Mouse (Mus musculus) ES-E14 (cell line): Measurements from ENCODE around the gene Polr2l.

Experiments
- CHD2 ChIP-seq: IDR thresholded peaks from 2 replicates; pipeline ENCODE4 v1.6.1; 2014; ENCODE audit warnings: mild to moderate bottlenecking, low read depth, low read length, inconsistent platforms
- HCFC1 ChIP-seq: IDR thresholded peaks from 2 replicates; pipeline ENCODE4 v1.6.1; 2012; ENCODE audit warnings: low read length, inconsistent platforms, borderline replicate concordance; ENCODE audit not compliant: insufficient read depth
- MAFK ChIP-seq: IDR thresholded peaks from 2 replicates; pipeline ENCODE4 v1.6.1; 2014; ENCODE audit warnings: mild to moderate bottlenecking, low read depth, low read length, inconsistent platforms; ENCODE audit not compliant: insufficient read depth
- ZC3H11A ChIP-seq: IDR thresholded peaks from 2 replicates; pipeline ENCODE4 v1.6.1; 2012; ENCODE audit warnings: low read depth, mild to moderate bottlenecking, inconsistent platforms, low read length, borderline replicate concordance
- ZNF384 ChIP-seq: IDR thresholded peaks from 2 replicates; pipeline ENCODE4 v1.6.1; 2012; ENCODE audit warnings: low read depth, low read length, inconsistent platforms

DNA sequence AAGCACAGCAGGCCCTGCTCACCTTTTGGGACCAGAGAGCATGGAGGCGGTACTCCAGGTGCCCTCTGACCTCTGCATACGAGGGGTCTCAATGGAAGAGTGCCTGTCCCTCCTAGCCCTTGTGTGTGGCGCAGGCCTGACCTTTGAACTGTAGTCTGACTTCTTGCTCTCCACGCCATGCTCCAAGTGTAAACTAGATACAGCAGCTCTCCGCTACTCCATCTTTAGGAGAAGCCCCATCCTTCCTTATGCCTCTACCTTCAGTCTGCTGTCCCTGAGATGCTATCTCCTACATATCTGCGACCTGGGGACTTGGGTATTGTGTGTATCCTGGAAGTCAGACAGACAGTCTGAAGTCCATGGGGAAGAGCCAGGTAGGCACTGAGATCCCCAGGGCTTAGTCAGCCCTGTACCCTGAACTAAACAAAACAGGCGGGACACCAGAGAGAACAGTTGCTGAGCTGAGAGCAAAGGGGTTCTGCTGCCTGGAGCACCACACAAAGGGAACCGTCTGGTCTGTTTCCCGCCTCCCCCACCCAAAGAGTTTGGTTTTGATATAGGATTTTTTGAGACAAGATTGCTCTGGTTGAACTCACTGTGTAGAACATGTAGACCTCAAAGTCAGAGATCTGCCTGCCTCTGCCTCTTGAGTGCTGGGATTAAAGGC lies 38.9 kb downstream of the Polr2l start:
- TF ChIP-seq HCFC1 (no peak), CHD2 (no peak), MAFK (no peak), ZC3H11A (no peak), ZNF384 (no peak)
